Mouse (Mus musculus) CD8-positive naive resting alpha-beta T cell, adult 2 months (primary cell): ENCODE results near the gene Nde1.
A peak's percentile ranks its signal among the peaks of the same experiment; 100 is the strongest.

Source experiments
- DNase-seq, 2 experiments: peaks; one replicate each; pipeline ENCODE4 v3.0.0; 2022; ENCODE audit warnings: low read depth in 2 of 2, low spot score in 2 of 2

The Nde1 gene

GRCm38 (mm10) chr16:14160941-14161340, 2.1 kb upstream of the Nde1 start:
- DNase-seq: no peak

- no peak for DNase-seq
Observed at GRCm38 (mm10) chr16:14163731-14164130, 656 bp downstream of the Nde1 start.

- DNase-seq: no peak
Observed at GRCm38 (mm10) chr16:14166490-14166889, 3.4 kb downstream of the Nde1 start.

DNA sequence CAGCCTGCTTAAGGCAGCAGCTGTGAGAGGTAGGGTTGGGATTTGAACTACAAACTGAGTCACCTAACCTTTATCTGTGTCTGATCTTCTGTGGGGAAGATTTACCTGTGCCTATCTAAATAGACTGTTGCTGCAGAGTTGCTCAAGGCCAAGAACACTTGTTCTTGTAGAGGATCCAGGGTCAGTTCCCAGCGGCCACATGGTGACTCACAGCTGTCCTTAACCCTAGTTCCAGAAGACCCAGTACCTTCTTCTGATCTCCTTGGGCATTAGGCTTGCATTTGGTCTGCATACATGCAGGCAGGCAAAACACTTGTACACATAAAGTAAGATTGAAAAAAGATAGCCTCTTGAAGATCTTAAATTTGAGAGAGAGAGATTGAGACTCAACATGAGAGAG, 6.6 kb downstream of the Nde1 start:
- DNase-seq: no peak

GRCm38 (mm10) chr16:14178041-14178440, 15.0 kb downstream of the Nde1 start:
- no peak for DNase-seq

GRCm38 (mm10) chr16:14180163-14180733, 17.2 kb downstream of the Nde1 start:
- DNase-seq: no peak

DNA sequence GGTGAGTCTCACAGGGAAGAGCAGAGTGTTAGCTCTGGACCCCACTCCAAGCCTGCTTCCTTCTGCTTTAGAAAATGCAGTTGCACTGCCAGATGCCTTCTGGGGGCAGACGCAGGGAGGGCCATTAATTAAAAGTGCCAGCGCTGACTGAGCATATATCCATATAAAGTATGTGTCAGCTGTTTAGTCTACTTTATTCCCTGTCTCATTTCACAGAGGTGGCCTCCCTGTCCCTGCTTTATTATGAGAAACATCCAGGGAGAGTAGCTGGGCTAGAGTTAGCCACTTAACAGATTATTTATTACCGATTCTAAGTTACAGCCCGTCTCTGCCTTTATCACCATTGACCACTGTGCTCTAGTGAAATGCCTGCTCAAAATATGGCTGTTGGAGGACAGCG, 19.3 kb downstream of the Nde1 start:
- DNase-seq: no peak

DNA sequence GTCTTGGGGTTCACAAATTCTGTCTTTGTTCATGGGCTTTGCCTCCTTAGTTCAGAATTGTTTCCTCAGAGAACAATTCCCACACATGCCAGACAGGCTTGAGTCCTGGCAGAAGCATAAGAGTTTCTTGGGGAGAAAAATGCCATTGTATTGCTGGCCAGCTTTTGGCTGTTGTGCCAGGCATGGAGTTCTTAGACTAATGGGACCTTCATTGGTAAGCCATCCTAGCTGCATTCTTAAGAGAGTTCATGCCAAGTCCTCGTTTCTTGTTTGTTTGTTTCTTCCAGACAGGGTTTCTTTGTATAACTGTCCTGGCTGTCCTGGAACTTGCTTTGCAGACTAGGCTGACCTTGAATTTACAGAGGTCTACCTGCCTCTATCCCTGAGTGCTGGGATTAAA, 20.8 kb downstream of the Nde1 start:
- DNase-seq: no peak

DNA sequence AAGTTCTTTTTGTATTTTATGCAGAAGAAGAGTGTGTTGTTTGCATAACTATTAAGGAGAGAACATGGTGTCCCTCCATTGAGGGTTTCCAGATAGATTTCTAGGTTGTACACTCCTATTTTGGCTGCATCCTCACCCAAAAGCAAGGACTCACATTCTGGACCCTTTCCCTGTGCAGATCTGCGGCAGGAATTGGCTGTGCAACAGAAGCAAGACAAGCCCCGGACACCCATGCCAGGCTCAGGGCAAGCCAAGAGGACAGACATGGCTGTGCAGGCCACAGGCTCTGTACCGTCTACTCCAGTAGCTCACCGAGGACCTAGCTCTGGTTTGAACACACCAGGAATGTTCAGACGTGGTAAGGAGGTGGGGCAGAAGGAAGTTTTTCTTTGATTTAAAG, 22.4 kb downstream of the Nde1 start:
- DNase-seq: no peak

DNA sequence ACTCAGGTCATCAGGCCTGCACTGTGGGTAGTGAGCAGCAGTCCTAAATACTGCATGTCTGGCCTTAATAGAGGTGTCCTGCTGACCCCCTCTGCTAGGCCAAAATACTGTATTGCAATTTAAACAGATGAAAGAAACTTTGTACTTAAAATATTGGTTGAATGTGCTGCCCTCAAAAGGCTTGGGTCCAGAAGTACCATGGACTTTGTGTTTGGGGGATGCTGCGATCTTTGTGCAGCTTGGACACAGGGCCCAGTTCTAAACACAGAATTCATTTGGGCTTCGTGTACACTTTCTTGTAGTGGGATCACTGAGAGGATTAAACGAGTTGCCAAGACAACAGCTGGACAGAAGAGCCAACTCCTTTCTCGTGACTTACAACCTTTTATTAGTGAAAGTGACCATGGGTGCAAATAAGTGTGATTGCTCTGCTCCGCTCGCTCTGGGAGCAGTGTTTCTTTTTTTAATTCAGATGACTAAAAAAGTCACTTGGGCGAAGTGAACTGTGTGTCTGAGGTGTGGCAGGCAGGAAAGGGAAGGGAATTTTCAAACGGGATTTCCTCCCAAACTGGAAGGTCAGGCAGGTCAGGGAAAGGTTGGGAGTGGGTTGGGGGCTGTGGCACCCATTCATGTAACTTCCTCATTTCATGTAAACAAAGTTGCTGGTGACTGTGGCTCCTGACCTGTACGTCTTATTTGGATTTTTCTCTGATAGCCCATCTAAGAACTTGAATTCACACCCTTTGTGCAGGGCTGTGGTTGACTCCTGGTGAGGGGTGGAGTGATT, 31.3 kb downstream of the Nde1 start:
- DNase-seq: no peak

- peak; percentile 20 to 39 for DNase-seq
Observed at GRCm38 (mm10) chr16:14195427-14195826, 32.4 kb downstream of the Nde1 start.

- no peak for DNase-seq
Observed at GRCm38 (mm10) chr16:14198798-14199197, 35.7 kb downstream of the Nde1 start.

DNA sequence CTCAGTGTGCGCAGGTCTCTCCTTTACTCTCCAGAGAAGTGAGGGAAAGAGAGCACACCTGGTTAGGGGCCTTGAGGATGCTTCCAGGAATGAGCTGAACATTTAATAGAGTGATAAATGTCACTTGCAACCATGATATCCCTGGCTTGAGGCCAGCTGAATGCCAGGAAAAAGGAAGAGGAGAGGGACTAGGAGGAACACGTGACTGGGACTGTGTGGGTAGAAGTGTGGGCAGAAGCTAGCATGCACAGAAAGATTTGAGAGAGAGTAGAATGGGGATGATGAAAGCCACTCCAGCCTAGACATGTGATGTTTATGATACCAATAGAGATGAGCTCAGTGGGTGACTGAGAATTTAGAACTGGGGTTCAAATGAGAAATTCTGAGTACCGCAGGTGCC, 52.1 kb downstream of the Nde1 start:
- no peak for DNase-seq

- peak; percentile 21 to 59 for DNase-seq
Observed at GRCm38 (mm10) chr16:14237100-14237723, 74.1 kb downstream of the Nde1 start.

GRCm38 (mm10) chr16:14242059-14242458, 79.0 kb downstream of the Nde1 start:
- no peak for DNase-seq
